Mouse (Mus musculus): ENCODE measurements around the gene Fam81a.

Fam81a gene

GRCm38 (mm10) chr9:70109279-70109678 lies 33.1 kb downstream of the Fam81a start:
- DNase-seq (ENCODE audit: low spot score): peak; percentile 93

- DNase-seq (ENCODE audit: low spot score): no peak
Observed at GRCm38 (mm10) chr9:70108151-70108550, 34.2 kb downstream of the Fam81a start.

- no peak for DNase-seq (ENCODE audit: low spot score)
Observed at GRCm38 (mm10) chr9:70105573-70105972, 36.8 kb downstream of the Fam81a start.

GRCm38 (mm10) chr9:70103106-70103505 lies 39.3 kb downstream of the Fam81a start:
- no peak for DNase-seq (ENCODE audit: low spot score)

- DNase-seq (ENCODE audit: low spot score): no peak
Observed at GRCm38 (mm10) chr9:70097542-70097941, 44.8 kb downstream of the Fam81a start.

GRCm38 (mm10) chr9:70095016-70095415 lies 47.3 kb downstream of the Fam81a start:
- DNase-seq (ENCODE audit: low spot score): no peak

GRCm38 (mm10) chr9:70090541-70090940 lies 51.8 kb downstream of the Fam81a start:
- no peak for DNase-seq (ENCODE audit: low spot score)

- no peak for DNase-seq (ENCODE audit: low spot score)
Observed at GRCm38 (mm10) chr9:70088786-70089096, 53.6 kb downstream of the Fam81a start.

GRCm38 (mm10) chr9:70088041-70088785 lies 54.1 kb downstream of the Fam81a start:
- DNase-seq (ENCODE audit: low spot score): no peak

- no peak for DNase-seq (ENCODE audit: low spot score)
Observed at GRCm38 (mm10) chr9:70087379-70087778, 55.0 kb downstream of the Fam81a start.

- no peak for DNase-seq (ENCODE audit: low spot score)
Observed at GRCm38 (mm10) chr9:70086091-70086490, 56.3 kb downstream of the Fam81a start.

- peak; percentile 53 for DNase-seq (ENCODE audit: low spot score)
Observed at GRCm38 (mm10) chr9:70084107-70084506, 58.3 kb downstream of the Fam81a start.

GRCm38 (mm10) chr9:70082357-70083204 lies 59.8 kb downstream of the Fam81a start:
- DNase-seq (ENCODE audit: low spot score): no peak

GRCm38 (mm10) chr9:70081767-70082166 lies 60.6 kb downstream of the Fam81a start:
- no peak for DNase-seq (ENCODE audit: low spot score)

GRCm38 (mm10) chr9:70080976-70081375 lies 61.4 kb downstream of the Fam81a start:
- DNase-seq (ENCODE audit: low spot score): no peak

GRCm38 (mm10) chr9:70080027-70080800 lies 62.1 kb downstream of the Fam81a start:
- no peak for DNase-seq (ENCODE audit: low spot score)

- no peak for DNase-seq (ENCODE audit: low spot score)
Observed at GRCm38 (mm10) chr9:70078034-70078433, 64.3 kb downstream of the Fam81a start.

GRCm38 (mm10) chr9:70077170-70077569 lies 65.2 kb downstream of the Fam81a start:
- no peak for DNase-seq (ENCODE audit: low spot score)

GRCm38 (mm10) chr9:70072387-70072786 lies 70.0 kb downstream of the Fam81a start:
- no peak for DNase-seq (ENCODE audit: low spot score)

- no peak for DNase-seq (ENCODE audit: low spot score)
Observed at GRCm38 (mm10) chr9:70069961-70070435, 72.4 kb downstream of the Fam81a start.

- no peak for DNase-seq (ENCODE audit: low spot score)
Observed at GRCm38 (mm10) chr9:70067497-70067896, 74.9 kb downstream of the Fam81a start.

GRCm38 (mm10) chr9:70062012-70062411 lies 80.3 kb downstream of the Fam81a start:
- no peak for DNase-seq (ENCODE audit: low spot score)

All from layer of hippocampus, adult 9-10 months (tissue).